Mouse (Mus musculus): ENCODE measurements around the gene Dusp10. TPM values are rescaled to one million over a fixed set of nuclear protein-coding genes. Genes with fewer than 3 reads are reported as not detected.

Gene Dusp10
- polyA plus RNA-seq, 1 experiment from 2014 or later = 14.4 TPM

DNA sequence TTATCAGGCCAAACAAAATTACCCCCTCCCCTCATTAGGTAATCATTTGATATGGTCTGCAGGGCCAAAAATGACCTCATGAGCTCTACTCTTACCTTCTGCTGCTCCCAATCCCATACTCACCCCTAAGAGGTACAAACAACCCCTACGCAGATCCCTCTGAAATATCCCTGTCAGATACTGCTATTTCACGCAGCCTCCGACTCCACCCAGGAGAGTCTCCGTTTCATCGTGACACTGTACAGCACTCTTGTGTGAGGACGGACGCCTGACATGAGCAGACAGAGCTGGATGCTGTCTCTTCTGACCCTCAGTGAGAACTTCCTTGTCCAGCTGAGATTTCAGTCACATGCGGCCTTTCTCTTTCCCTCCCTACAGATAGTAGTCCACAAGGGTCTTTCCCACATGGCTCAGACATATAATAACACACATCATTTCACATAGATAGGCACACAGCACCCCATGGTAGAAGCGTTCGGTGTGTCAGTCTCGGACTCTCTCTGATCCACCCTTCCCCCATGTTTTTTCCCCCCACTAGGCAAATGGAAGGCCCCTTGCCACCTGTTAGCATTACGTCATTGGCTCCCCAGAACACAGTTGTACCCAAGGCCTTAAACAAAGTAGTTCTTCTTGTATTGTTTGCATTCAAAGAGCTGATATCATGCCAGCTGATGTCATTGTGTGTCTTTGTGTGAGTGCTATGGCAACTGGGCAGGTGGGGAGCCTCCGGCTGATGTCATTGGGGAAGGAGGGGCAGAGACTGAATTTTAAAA is 52.7 kb downstream of the Dusp10 start:
- Histone ChIP-seq H3K36me3 (ENCODE audit: control insufficient read depth, insufficient read depth, low read length) (peaks cover 14% of the 10 kb centered on the region), H3K4me3 (ENCODE audit: low read depth, low read length) (no peak overlapping the region), H3K4me2 (no peak overlapping the region), H3K9ac (ENCODE audit: low read depth, low read length) (no peak overlapping the region), H3K4me1 (ENCODE audit: control insufficient read depth, insufficient read depth, low read length) (peaks cover 22% of the 10 kb centered on the region), H3K27ac (ENCODE audit: low read depth, low read length) (no peak overlapping the region), H3K27me3 (ENCODE audit: control insufficient read depth, insufficient read depth, low read length) (no peaks in the 10 kb centered on the region), H3K9me3 (replicated peaks; ENCODE audit: control insufficient read depth, low read length) (no peaks in the 10 kb centered on the region)
- 77% methylated on average over 13 of the region's 13 CpGs for WGBS (ENCODE audit: insufficient replicate concordance)
- no peak for ATAC-seq (replicated peaks; ENCODE audit: insufficient number of reproducible peaks, low FRiP score, low TSS enrichment)

DNA sequence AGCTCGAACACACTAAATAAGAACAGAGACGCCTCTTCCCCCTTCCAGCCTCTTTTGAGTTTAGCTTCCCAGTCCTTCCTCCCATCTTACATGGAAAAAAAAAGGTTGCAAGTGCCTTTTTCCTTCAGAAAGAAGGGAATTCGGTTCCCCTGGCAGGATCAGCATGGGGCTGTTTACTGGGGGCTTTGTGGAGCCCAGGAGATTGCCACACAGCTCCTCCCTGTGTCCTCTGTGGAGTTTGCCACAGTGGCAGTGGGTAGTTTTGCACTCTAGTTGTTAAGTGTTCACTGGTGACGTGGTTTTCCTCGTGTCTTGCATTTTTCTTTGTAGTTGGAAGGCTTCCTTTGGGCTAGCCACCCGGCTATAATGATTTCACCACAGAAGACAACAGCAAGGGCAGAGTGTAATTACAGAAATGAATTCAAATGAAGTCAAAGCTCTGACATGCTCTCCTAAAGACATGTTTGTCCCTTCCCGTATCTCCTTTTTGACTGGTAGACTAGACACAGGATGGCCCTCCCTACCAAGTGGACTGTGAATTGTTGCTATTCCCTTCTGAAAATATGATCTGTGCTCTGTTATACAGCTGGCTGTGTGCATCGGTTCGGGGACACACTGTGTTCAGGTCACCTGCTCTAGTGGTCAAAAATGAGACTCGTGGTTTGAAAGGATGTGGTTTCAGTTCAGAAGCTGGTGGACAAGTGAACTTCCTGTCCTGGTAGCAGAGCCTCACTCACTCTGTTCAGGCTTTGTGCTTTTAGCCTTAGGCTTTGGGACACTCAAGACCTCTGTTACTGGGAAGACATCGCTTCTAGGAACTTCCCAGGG is 53.6 kb downstream of the Dusp10 start:
- no peaks in the 10 kb centered on the region for H3K27me3 ChIP-seq (ENCODE audit: control insufficient read depth, insufficient read depth, low read length)
- H3K4me2 ChIP-seq = no peak overlapping the region
- H3K27ac ChIP-seq (ENCODE audit: low read depth, low read length) = no peak overlapping the region
- peaks cover 14% of the 10 kb centered on the region for H3K4me1 ChIP-seq (ENCODE audit: control insufficient read depth, insufficient read depth, low read length)
- no peak for ATAC-seq (replicated peaks; ENCODE audit: insufficient number of reproducible peaks, low FRiP score, low TSS enrichment)
- H3K4me3 ChIP-seq (ENCODE audit: low read depth, low read length) = no peak overlapping the region
- no peak overlapping the region for H3K9ac ChIP-seq (ENCODE audit: low read depth, low read length)
- peaks cover 14% of the 10 kb centered on the region for H3K36me3 ChIP-seq (ENCODE audit: control insufficient read depth, insufficient read depth, low read length)
- 73% methylated on average over 11 of the region's 11 CpGs for WGBS (ENCODE audit: insufficient replicate concordance)
- H3K9me3 ChIP-seq (replicated peaks; ENCODE audit: control insufficient read depth, low read length) = no peaks in the 10 kb centered on the region

DNA sequence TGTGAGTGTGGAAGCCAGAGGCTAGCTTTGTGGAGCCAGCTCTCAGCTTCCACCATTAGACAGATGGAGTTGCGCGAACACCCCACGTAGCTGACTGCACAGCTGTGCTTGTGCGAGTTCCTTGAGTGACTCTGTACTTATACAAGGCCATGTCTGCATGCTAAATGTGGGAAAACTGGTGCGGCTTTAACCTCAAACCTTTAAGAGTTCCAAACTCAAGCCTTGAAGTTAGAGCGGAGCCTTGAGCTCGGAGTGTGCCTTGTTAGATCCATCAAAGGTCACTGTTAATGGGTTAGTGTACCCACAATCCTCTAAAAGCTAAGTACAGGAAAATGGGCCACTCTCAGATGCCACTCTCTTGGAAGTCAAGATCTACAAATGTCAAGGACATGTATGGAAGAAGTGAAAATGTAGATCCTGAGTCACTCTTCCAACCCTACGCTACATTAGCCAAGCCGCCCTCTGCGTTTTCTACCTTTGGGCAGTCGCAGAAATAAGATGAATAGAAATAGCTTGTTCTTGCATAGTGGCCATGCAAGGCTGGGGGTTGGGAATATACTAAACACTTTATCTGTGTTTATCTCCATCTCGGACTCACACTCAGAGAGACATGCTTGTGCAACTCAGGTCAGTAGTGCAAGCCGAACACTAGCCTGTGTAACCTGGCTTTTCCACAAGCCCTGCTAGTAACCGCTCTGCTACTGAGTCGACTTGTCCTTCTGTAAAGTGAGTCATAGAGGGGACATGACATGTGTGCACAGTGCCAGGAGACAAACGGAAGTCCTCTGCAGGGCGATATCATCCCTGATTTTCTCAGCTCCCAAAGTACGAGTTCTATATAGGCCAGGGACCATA is 54.8 kb downstream of the Dusp10 start:
- H3K4me2 ChIP-seq = no peak overlapping the region
- H3K4me3 ChIP-seq (ENCODE audit: low read depth, low read length) = no peak overlapping the region
- H3K27ac ChIP-seq (ENCODE audit: low read depth, low read length) = no peak overlapping the region
- H3K4me1 ChIP-seq (ENCODE audit: control insufficient read depth, insufficient read depth, low read length) = peaks cover 13% of the 10 kb centered on the region
- WGBS (ENCODE audit: insufficient replicate concordance) = 92% methylated on average over 18 of the region's 18 CpGs
- H3K9me3 ChIP-seq (replicated peaks; ENCODE audit: control insufficient read depth, low read length) = no peaks in the 10 kb centered on the region
- no peak overlapping the region for H3K9ac ChIP-seq (ENCODE audit: low read depth, low read length)
- H3K27me3 ChIP-seq (ENCODE audit: control insufficient read depth, insufficient read depth, low read length) = no peaks in the 10 kb centered on the region
- H3K36me3 ChIP-seq (ENCODE audit: control insufficient read depth, insufficient read depth, low read length) = peaks cover 14% of the 10 kb centered on the region
- no peak for ATAC-seq (replicated peaks; ENCODE audit: insufficient number of reproducible peaks, low FRiP score, low TSS enrichment)

DNA sequence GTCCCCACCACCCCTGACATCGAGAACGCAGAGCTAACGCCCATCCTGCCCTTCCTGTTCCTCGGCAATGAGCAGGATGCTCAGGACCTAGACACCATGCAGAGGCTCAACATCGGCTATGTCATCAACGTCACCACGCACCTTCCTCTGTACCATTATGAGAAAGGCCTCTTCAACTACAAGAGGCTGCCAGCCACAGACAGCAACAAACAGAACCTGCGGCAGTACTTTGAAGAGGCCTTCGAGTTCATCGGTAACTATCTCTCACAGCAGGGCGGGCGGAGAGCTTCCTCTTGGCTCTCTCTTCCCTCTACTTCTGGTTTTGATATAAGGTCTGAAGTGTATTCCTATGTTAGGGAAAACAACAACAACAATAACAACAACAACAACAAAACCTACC is 55.9 kb downstream of the Dusp10 start:
- no peak overlapping the region for H3K27ac ChIP-seq (ENCODE audit: low read depth, low read length)
- H3K27me3 ChIP-seq (ENCODE audit: control insufficient read depth, insufficient read depth, low read length) = no peaks in the 10 kb centered on the region
- H3K4me1 ChIP-seq (ENCODE audit: control insufficient read depth, insufficient read depth, low read length) = peaks cover 13% of the 10 kb centered on the region
- no peaks in the 10 kb centered on the region for H3K9me3 ChIP-seq (replicated peaks; ENCODE audit: control insufficient read depth, low read length)
- H3K4me2 ChIP-seq = no peak overlapping the region
- 87% methylated on average over 12 of the region's 12 CpGs for WGBS (ENCODE audit: insufficient replicate concordance)
- H3K36me3 ChIP-seq (ENCODE audit: control insufficient read depth, insufficient read depth, low read length) = peaks cover 14% of the 10 kb centered on the region
- ATAC-seq (replicated peaks; ENCODE audit: insufficient number of reproducible peaks, low FRiP score, low TSS enrichment) = no peak
- no peak overlapping the region for H3K9ac ChIP-seq (ENCODE audit: low read depth, low read length)
- H3K4me3 ChIP-seq (ENCODE audit: low read depth, low read length) = no peak overlapping the region

DNA sequence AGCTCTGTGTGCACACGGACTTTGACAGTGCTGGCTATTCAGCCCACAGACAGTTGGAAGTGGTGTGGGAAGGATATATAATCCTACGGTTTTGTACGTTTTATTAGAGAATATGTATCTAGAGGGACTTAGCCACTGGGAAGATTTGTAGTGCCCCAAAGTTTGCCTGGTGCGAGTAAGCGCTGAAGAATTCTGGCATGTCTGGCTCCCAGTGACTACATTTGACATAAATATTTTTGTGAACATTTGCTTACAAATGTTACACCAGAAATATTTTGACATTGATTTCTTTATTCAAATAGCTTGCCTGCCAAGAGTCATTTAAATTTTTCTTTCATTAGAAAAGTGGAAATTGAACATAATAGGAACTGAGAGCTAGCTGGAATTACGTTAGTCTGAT is 63.0 kb downstream of the Dusp10 start:
- Histone ChIP-seq H3K9ac (ENCODE audit: low read depth, low read length) (no peak overlapping the region), H3K36me3 (ENCODE audit: control insufficient read depth, insufficient read depth, low read length) (no peaks in the 10 kb centered on the region), H3K4me1 (ENCODE audit: control insufficient read depth, insufficient read depth, low read length) (peaks cover 6% of the 10 kb centered on the region; the same call in 1 of the 2 replicates), H3K27ac (ENCODE audit: low read depth, low read length) (no peak overlapping the region), H3K27me3 (ENCODE audit: control insufficient read depth, insufficient read depth, low read length) (no peaks in the 10 kb centered on the region), H3K9me3 (replicated peaks; ENCODE audit: control insufficient read depth, low read length) (no peaks in the 10 kb centered on the region), H3K4me3 (ENCODE audit: low read depth, low read length) (no peak overlapping the region), H3K4me2 (no peak overlapping the region)
- ATAC-seq (replicated peaks; ENCODE audit: insufficient number of reproducible peaks, low FRiP score, low TSS enrichment) = no peak
- 82% methylated on average over 6 of the region's 6 CpGs for WGBS (ENCODE audit: insufficient replicate concordance)

DNA sequence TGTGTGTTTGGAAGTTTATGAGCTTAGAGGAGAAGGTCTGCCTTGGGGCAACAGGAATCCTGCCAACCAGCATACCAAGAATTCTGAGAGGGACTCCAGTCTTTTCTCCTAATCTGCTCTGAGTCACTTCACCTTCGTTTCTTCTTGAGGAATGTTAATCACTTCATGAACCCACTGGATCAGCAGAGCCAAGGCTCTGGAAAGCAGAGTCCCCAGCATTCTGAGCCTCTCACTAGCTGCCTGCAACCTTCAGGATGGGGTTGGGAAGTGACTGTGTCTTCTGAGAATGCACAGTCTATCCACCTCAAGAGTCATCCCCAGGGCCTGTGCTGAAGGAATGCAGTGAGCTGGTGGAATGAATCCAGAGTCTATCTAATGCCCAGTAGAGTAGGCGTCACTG is 63.7 kb downstream of the Dusp10 start:
- no peak overlapping the region for H3K4me2 ChIP-seq
- no peak for ATAC-seq (replicated peaks; ENCODE audit: insufficient number of reproducible peaks, low FRiP score, low TSS enrichment)
- H3K9ac ChIP-seq (ENCODE audit: low read depth, low read length) = no peak overlapping the region
- H3K27me3 ChIP-seq (ENCODE audit: control insufficient read depth, insufficient read depth, low read length) = no peaks in the 10 kb centered on the region
- no peaks in the 10 kb centered on the region for H3K9me3 ChIP-seq (replicated peaks; ENCODE audit: control insufficient read depth, low read length)
- H3K4me3 ChIP-seq (ENCODE audit: low read depth, low read length) = no peak overlapping the region
- H3K4me1 ChIP-seq (ENCODE audit: control insufficient read depth, insufficient read depth, low read length) = peaks cover 6% of the 10 kb centered on the region; the same call in 1 of the 2 replicates
- no peaks in the 10 kb centered on the region for H3K36me3 ChIP-seq (ENCODE audit: control insufficient read depth, insufficient read depth, low read length)
- 41% methylated on average over 2 of the region's 2 CpGs for WGBS (ENCODE audit: insufficient replicate concordance)
- H3K27ac ChIP-seq (ENCODE audit: low read depth, low read length) = no peak overlapping the region

DNA sequence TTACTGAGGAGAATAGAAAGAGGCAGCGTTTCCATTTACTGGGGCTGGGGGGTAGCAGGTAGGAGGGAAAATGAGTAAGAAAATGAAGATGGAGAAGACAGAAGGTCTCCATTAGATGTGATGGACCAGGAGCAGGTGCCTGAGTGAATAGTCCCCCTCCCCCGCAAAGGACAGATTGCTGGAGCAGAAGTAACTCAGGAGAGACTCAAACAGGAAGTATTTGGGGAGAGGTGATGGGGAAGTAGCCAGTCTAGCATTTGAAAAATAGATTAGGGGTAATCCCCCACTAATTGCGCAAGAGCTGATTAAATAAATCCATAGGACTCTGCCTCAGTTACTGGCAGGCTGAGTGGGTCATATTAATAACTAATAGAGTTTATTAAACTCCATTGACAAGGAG is 66.2 kb downstream of the Dusp10 start:
- Histone ChIP-seq H3K9ac (ENCODE audit: low read depth, low read length) (no peak overlapping the region), H3K4me3 (ENCODE audit: low read depth, low read length) (no peak overlapping the region), H3K27me3 (ENCODE audit: control insufficient read depth, insufficient read depth, low read length) (no peaks in the 10 kb centered on the region), H3K36me3 (ENCODE audit: control insufficient read depth, insufficient read depth, low read length) (no peaks in the 10 kb centered on the region), H3K4me1 (ENCODE audit: control insufficient read depth, insufficient read depth, low read length) (peaks cover 6% of the 10 kb centered on the region; the same call in 1 of the 2 replicates), H3K27ac (ENCODE audit: low read depth, low read length) (no peak overlapping the region), H3K9me3 (replicated peaks; ENCODE audit: control insufficient read depth, low read length) (no peaks in the 10 kb centered on the region), H3K4me2 (no peak overlapping the region)
- no peak for ATAC-seq (replicated peaks; ENCODE audit: insufficient number of reproducible peaks, low FRiP score, low TSS enrichment)
- 85% methylated on average over 3 of the region's 3 CpGs for WGBS (ENCODE audit: insufficient replicate concordance)

DNA sequence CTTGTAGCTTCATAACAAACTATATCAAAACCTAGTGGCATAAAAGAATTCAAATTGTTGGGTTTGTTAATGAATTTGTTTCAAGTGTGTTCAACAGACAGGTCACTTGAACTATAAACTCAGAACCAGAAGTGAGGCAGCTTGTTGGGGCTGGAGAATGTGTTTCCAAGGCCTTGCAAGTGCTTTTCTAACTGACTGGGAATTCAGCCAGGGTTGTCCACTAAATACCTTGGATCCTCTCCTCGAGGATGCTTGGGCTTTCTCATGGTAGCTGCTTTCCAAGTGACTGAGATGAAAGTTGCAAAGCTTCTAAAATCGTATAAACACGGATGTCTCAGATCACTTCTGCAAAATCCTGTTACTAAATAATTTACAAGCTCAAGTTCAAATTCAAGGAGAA is 69.6 kb downstream of the Dusp10 start:
- no peak overlapping the region for H3K4me3 ChIP-seq (ENCODE audit: low read depth, low read length)
- no peaks in the 10 kb centered on the region for H3K9me3 ChIP-seq (replicated peaks; ENCODE audit: control insufficient read depth, low read length)
- no peaks in the 10 kb centered on the region for H3K36me3 ChIP-seq (ENCODE audit: control insufficient read depth, insufficient read depth, low read length)
- H3K9ac ChIP-seq (ENCODE audit: low read depth, low read length) = no peak overlapping the region
- no peaks in the 10 kb centered on the region for H3K27me3 ChIP-seq (ENCODE audit: control insufficient read depth, insufficient read depth, low read length)
- no peaks in the 10 kb centered on the region for H3K4me1 ChIP-seq (ENCODE audit: control insufficient read depth, insufficient read depth, low read length)
- ATAC-seq (replicated peaks; ENCODE audit: insufficient number of reproducible peaks, low FRiP score, low TSS enrichment) = no peak
- WGBS (ENCODE audit: insufficient replicate concordance) = 80% methylated on average over 3 of the region's 3 CpGs
- no peak overlapping the region for H3K27ac ChIP-seq (ENCODE audit: low read depth, low read length)
- H3K4me2 ChIP-seq = no peak overlapping the region
